Mouse (Mus musculus): ENCODE measurements around the gene 7420426K07Rik. TPM values are rescaled to one million over a fixed set of nuclear protein-coding genes. Genes with fewer than 3 reads are reported as not detected.

The 7420426K07Rik gene
- total RNA-seq, 2 experiments from 2014 or later: not detected

Other genes starting within 250 kb of the 7420426K07Rik start
- not detected for gene Prr23a1, start 60.6 kb upstream of the 7420426K07Rik start, total RNA-seq (2021)
- gene Prr23a2, start 46.6 kb upstream of the 7420426K07Rik start, total RNA-seq (2021): not detected
- not detected for gene Prr23a3, start 38.4 kb upstream of the 7420426K07Rik start, total RNA-seq (2021)
- gene Foxl2, start 52.2 kb downstream of the 7420426K07Rik start, total RNA-seq (2021): 1 to 10 TPM in 1 of 2 experiments, under 1 TPM in 1; 0.86 to 1.7 TPM
- gene Faim, start 83.3 kb downstream of the 7420426K07Rik start, total RNA-seq (2021): 10 to 100 TPM; 29.8 to 36.6 TPM
- not detected for gene Gm1123, start 132.6 kb downstream of the 7420426K07Rik start, total RNA-seq (2021)
- 10 to 100 TPM; 19.7 to 21.7 TPM for gene Pik3cb, start 237.5 kb downstream of the 7420426K07Rik start, total RNA-seq (2021)

Data from left cerebral cortex, postnatal 14 days (tissue).